Mouse (Mus musculus): ENCODE results near the gene Pbx1.

DNA sequence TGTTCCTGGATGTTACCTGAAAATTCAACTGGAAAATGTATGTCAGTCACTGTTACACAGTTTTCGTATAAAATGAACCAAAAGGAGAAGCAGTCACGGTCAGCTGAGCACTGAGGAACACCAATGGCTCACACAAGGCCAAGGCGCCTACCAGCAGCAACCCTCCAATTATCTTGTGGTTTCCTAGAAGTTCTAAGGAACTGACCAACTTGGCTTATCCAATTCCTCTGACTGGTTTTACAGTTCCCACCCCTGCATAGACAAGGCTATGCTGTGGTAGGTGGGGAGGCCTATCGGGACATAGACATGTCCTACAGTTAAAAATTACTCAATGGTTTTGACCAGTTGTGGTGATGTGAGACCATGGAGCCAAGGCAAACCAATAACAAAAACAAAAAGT is 160.9 kb downstream of the Pbx1 start:
- TF ChIP-seq CTCF (IDR thresholded peaks at IDR 0.05; ENCODE audit: insufficient read depth, low read depth, low read length): no peak
- TF ChIP-seq POLR2A (IDR thresholded peaks at IDR 0.05; ENCODE audit: insufficient read depth, low read depth, low read length): no peak
